Mouse (Mus musculus): Measurements from ENCODE around the gene Ndufa1. TPM values are rescaled to one million over a fixed set of nuclear protein-coding genes. Genes with fewer than 3 reads are reported as not detected.
"Not testable (repeated sequence)": the region's sequence is repeated elsewhere in the genome, so short reads cannot be mapped to it uniquely, and the experiment has no call there.

Ndufa1 gene
- polyA plus RNA-seq, 1 experiment from 2014 or later = 458 TPM

- Histone ChIP-seq H3K4me2 (replicated peaks) (no peak overlapping the region), H3K4me1 (no peaks in the 10 kb centered on the region), H3K9ac (no peak overlapping the region), H3K27ac (no peak overlapping the region), H3K4me3 (no peak overlapping the region), H3K36me3 (no peaks in the 10 kb centered on the region), H3K9me3 (replicated peaks) (no peaks in the 10 kb centered on the region), H3K27me3 (no peaks in the 10 kb centered on the region)
- WGBS = 94% methylated on average over 2 of the region's 2 CpGs
- no peak for ATAC-seq (ENCODE audit: low FRiP score)
Measured at GRCm38 (mm10) chrX:37144954-37145353, 46.0 kb downstream of the Ndufa1 start.

DNA sequence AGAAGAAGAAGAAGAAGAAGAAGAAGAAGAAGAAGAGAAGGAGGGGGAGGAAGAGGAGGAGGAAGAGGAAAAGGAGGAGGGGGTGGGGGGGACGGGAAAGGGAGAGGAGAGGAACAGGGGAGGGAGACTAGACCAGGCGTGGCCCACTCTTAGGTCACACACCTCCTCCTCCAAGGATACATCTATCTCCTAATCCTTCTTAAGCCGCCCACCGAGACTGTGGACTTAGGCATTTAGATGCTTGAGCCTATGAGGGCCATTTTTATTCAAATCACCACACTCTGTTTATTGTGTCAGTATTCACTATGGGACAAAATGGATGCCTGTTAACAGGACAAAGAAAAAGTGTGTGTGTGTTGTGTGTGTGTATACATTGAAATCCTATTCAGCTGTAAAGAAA, 46.5 kb downstream of the Ndufa1 start:
- not testable (repeated sequence) for H3K27ac ChIP-seq; H3K9ac ChIP-seq; H3K27me3 ChIP-seq; ATAC-seq (ENCODE audit: low FRiP score); H3K9me3 ChIP-seq (replicated peaks); H3K4me3 ChIP-seq; H3K4me2 ChIP-seq (replicated peaks); H3K4me1 ChIP-seq; H3K36me3 ChIP-seq
- WGBS = 66% methylated on average over 2 of the region's 4 CpGs

DNA sequence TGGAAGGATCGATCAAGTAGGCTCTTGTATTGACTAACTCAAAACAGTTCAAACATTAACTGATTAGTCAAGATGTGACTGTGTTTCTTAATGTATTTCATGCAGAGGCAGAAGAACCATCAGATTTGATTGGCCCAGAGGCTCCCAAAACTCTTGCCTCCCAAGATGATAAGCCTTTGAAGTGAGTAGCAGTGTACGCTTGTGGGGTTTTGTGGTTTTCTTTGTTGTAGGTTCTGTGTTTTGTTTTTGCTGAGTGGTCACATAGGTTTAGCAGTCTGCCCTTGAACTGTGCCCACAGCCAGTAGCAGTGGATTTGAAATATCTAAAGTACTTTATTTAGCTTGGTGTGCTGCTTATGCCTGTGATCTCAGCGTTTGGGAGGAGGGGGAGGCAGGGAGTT, 49.2 kb downstream of the Ndufa1 start:
- Histone ChIP-seq H3K4me3 (no peak overlapping the region), H3K4me1 (no peaks in the 10 kb centered on the region), H3K9ac (no peak overlapping the region), H3K4me2 (replicated peaks) (no peak overlapping the region), H3K36me3 (peaks cover 13% of the 10 kb centered on the region), H3K27ac (no peak overlapping the region), H3K27me3 (no peaks in the 10 kb centered on the region), H3K9me3 (replicated peaks) (no peaks in the 10 kb centered on the region)
- ATAC-seq (ENCODE audit: low FRiP score) = no peak
- WGBS = 90% methylated on average over 3 of the region's 3 CpGs

Other genes starting within 250 kb of the Ndufa1 start
- gene Sept6, start 199.4 kb downstream of the Ndufa1 start, polyA plus RNA-seq (2016; fragmentation: Nextera tagmentation; extraction: Ambion mirVana) = 61.9 and 68.7 TPM in 2 replicates
- not detected in 2 replicates for gene Sowahd, start 142.3 kb downstream of the Ndufa1 start, polyA plus RNA-seq (2016; fragmentation: Nextera tagmentation; extraction: Ambion mirVana)
- 388 and 426 TPM in 2 replicates for gene Rpl39, start 105.8 kb downstream of the Ndufa1 start, polyA plus RNA-seq (2016; fragmentation: Nextera tagmentation; extraction: Ambion mirVana)
- gene Upf3b, start 80.8 kb downstream of the Ndufa1 start, polyA plus RNA-seq (2016; fragmentation: Nextera tagmentation; extraction: Ambion mirVana) = 24.3 and 25.7 TPM in 2 replicates
- gene Nkap, start 64.4 kb downstream of the Ndufa1 start, polyA plus RNA-seq (2016; fragmentation: Nextera tagmentation; extraction: Ambion mirVana) = 23.9 and 25.7 TPM in 2 replicates
- gene Akap14, start 22.3 kb downstream of the Ndufa1 start, polyA plus RNA-seq (2016; fragmentation: Nextera tagmentation; extraction: Ambion mirVana) = 0.50 and 0.57 TPM in 2 replicates
- 16.0 and 19.3 TPM in 2 replicates for gene Rnf113a1, start 82 bp upstream of the Ndufa1 start, polyA plus RNA-seq (2016; fragmentation: Nextera tagmentation; extraction: Ambion mirVana)
- not detected in 2 replicates for gene Gm9, start 19.9 kb upstream of the Ndufa1 start, polyA plus RNA-seq (2016; fragmentation: Nextera tagmentation; extraction: Ambion mirVana)
- gene Rhox1, start 31.1 kb upstream of the Ndufa1 start, polyA plus RNA-seq (2016; fragmentation: Nextera tagmentation; extraction: Ambion mirVana) = not detected in 2 replicates
- gene Rhox2a, start 53.8 kb upstream of the Ndufa1 start, polyA plus RNA-seq (2016; fragmentation: Nextera tagmentation; extraction: Ambion mirVana) = 0.30 TPM in 1 of 2 replicates, not detected in the other
- not detected in 2 replicates for gene Rhox3a, start 58.8 kb upstream of the Ndufa1 start, polyA plus RNA-seq (2016; fragmentation: Nextera tagmentation; extraction: Ambion mirVana)
- 1.8 TPM in 1 of 2 replicates, not detected in the other for gene Rhox4a, start 74.2 kb upstream of the Ndufa1 start, polyA plus RNA-seq (2016; fragmentation: Nextera tagmentation; extraction: Ambion mirVana)
- not detected in 2 replicates for gene Rhox3a2, start 188.9 kb upstream of the Ndufa1 start, polyA plus RNA-seq (2016; fragmentation: Nextera tagmentation; extraction: Ambion mirVana)
- 6.9 and 7.8 TPM in 2 replicates for gene Rhox4a2, start 199.7 kb upstream of the Ndufa1 start, polyA plus RNA-seq (2016; fragmentation: Nextera tagmentation; extraction: Ambion mirVana)
- gene Rhox2b, start 220.9 kb upstream of the Ndufa1 start, polyA plus RNA-seq (2016; fragmentation: Nextera tagmentation; extraction: Ambion mirVana) = 0.67 and 1.2 TPM in 2 replicates
- gene Rhox4b, start 241.3 kb upstream of the Ndufa1 start, polyA plus RNA-seq (2016; fragmentation: Nextera tagmentation; extraction: Ambion mirVana) = 1.6 and 2.4 TPM in 2 replicates